Mouse (Mus musculus): ENCODE data around the gene Pitpnm3. TPM values are rescaled to one million over a fixed set of nuclear protein-coding genes. Genes with fewer than 3 reads are reported as not detected.

The Pitpnm3 gene
- polyA plus RNA-seq, 2 experiments, result 0.01 to 0.13 TPM

DNA sequence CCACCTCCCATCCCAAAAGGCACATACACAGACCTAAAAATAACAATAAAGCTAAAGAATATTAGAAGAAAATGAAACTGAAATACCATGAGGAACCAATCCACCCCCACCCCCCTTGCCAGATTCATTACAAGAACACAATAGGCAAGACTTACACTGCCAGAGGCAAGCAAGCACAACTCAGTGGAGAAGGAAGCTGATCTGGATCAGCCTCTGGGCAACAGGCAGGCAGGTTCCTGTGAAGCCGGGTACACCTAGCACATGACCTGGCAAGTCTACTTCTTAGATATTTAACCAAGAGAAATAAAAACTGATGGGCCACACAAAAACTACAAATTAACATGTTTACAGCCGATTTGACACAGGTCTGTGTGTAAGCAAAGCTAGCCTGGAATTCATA lies 27.6 kb upstream of the Pitpnm3 start:
- no peak overlapping the region for H3K9ac ChIP-seq (replicated peaks)
- ATAC-seq (ENCODE audit: insufficient read depth) (no peak), DNase-seq (ENCODE audit: low read depth in 3 of 3, low spot score in 3 of 3) (no peak)
- TF ChIP-seq CTCF (IDR thresholded peaks at IDR 0.05; ENCODE audit: low read depth) (no peak), EP300 (IDR thresholded peaks at IDR 0.05; ENCODE audit: low read depth) (no peak)
- no peak overlapping the region for H3K27ac ChIP-seq
- no peak overlapping the region for H3K4me3 ChIP-seq (ENCODE audit: insufficient read depth in 1 of 2, low read depth in 2 of 2, low read length in 2 of 2)
- H3K4me2 ChIP-seq (ENCODE audit: low read depth), result no peak overlapping the region
- H3K27me3 ChIP-seq (ENCODE audit: control insufficient read depth, insufficient read depth, low read length), result no peaks in the 10 kb centered on the region
- 68% methylated on average over 2 of the region's 2 CpGs for WGBS (ENCODE audit: insufficient replicate concordance)
- no peaks in the 10 kb centered on the region for H3K36me3 ChIP-seq (replicated peaks; ENCODE audit: control insufficient read depth, insufficient read depth, low read depth)
- no peaks in the 10 kb centered on the region for H3K9me3 ChIP-seq (ENCODE audit: control insufficient read depth, low read length)
- no peaks in the 10 kb centered on the region for H3K4me1 ChIP-seq (replicated peaks; ENCODE audit: control insufficient read depth in 2 of 2, insufficient read depth in 2 of 2, low read length in 1 of 2)

DNA sequence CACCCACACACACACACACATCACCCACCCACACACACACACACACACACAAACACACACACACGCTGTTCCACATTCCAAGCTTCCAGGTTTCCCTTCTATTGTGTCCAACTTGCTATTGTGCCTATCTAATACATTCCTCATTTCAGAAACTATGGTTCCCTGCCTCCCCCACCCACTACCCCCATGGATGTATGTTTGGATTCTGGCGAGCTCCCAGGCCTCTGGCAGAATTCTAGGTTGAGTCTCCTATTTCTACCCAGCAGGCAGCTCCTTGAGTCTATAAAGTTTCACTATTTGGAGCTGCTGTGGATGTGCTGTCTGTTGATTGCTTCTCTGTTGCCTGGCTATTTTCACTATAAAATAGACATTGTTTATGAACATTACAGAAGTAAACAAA lies 21.0 kb upstream of the Pitpnm3 start:
- Histone ChIP-seq H3K9me3 (ENCODE audit: control insufficient read depth, low read length) (no peaks in the 10 kb centered on the region), H3K27me3 (ENCODE audit: control insufficient read depth, insufficient read depth, low read length) (no peaks in the 10 kb centered on the region), H3K36me3 (replicated peaks; ENCODE audit: control insufficient read depth, insufficient read depth, low read depth) (no peaks in the 10 kb centered on the region), H3K4me1 (replicated peaks; ENCODE audit: control insufficient read depth in 2 of 2, insufficient read depth in 2 of 2, low read length in 1 of 2) (no peaks in the 10 kb centered on the region), H3K9ac (replicated peaks) (no peak overlapping the region), H3K4me3 (ENCODE audit: insufficient read depth in 1 of 2, low read depth in 2 of 2, low read length in 2 of 2) (no peak overlapping the region), H3K4me2 (ENCODE audit: low read depth) (no peak overlapping the region), H3K27ac (no peak overlapping the region)
- no peak for TF ChIP-seq EP300 (IDR thresholded peaks at IDR 0.05; ENCODE audit: low read depth)
- TF ChIP-seq CTCF (IDR thresholded peaks at IDR 0.05; ENCODE audit: low read depth), result no peak
- 62% methylated on average over 2 of the region's 2 CpGs for WGBS (ENCODE audit: insufficient replicate concordance)
- no peak for DNase-seq (ENCODE audit: low read depth in 3 of 3, low spot score in 3 of 3)
- ATAC-seq (ENCODE audit: insufficient read depth), result no peak

DNA sequence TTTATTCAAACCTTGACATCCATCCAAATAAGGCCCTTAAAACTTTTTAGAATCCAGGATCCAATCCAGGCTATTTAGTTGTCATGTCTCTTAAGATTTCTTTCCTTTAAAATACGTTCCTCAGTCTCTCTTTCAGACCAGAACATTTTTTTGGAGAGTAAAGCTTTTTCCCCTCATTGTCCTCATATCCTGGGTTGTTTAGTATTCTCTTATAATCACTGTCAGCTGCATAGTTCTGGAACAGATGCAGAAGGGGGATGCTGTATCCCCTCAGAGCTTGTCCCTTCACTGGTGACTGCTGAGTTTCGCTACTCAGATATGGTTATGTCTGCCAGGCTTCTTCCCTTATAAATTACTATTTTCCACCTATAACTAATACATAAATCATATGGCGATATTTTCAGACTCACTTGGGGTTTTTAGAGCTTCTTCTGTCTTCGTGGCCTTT lies 20.4 kb upstream of the Pitpnm3 start:
- TF ChIP-seq EP300 (IDR thresholded peaks at IDR 0.05; ENCODE audit: low read depth), result no peak
- TF ChIP-seq CTCF (IDR thresholded peaks at IDR 0.05; ENCODE audit: low read depth), result no peak
- 61% methylated on average over 4 of the region's 4 CpGs for WGBS (ENCODE audit: insufficient replicate concordance)

DNA sequence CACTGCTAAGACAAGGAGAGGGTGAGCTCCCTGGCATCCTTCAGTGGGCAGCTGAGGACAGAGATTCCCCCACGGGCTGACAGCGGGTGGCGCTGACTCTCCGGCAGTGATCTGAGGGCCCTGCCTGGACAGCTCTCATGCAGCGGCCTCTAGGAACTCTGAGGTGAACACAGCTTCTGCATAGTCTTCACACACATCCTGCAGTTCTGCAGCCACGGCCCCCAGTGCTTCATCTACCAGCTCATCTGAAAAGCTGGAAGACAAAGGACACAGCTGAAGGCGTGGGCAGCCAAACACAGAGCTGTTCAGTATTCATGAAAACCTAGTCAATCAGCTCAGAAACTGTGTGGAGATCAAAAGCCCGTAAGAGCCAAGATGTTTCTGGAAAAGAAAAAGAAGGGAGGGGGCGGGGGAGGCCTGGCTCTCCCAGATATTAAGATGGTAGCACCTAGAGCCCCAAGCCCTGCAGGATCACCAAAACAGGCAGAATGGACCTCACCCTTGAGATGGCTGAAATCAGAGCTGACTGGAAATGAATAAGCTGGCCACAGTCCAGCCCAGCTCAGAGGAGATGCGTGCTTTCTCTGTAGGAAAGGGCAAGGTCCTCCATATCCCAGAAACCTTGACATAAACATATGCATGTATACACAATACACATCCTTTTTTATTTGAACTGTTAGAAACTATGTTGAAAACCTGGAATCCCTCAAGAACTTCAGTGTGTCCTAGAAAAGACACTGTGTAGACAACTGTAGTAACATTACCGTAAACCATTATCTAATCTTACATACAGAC lies 19.8 kb upstream of the Pitpnm3 start:
- H3K9me3 ChIP-seq (ENCODE audit: control insufficient read depth, low read length), result no peaks in the 10 kb centered on the region
- H3K4me2 ChIP-seq (ENCODE audit: low read depth), result no peak overlapping the region
- ATAC-seq (ENCODE audit: insufficient read depth) (no peak), DNase-seq (ENCODE audit: low read depth in 3 of 3, low spot score in 3 of 3) (no peak)
- no peaks in the 10 kb centered on the region for H3K4me1 ChIP-seq (replicated peaks; ENCODE audit: control insufficient read depth in 2 of 2, insufficient read depth in 2 of 2, low read length in 1 of 2)
- H3K27ac ChIP-seq, result no peak overlapping the region
- TF ChIP-seq EP300 (IDR thresholded peaks at IDR 0.05; ENCODE audit: low read depth) (no peak), CTCF (IDR thresholded peaks at IDR 0.05; ENCODE audit: low read depth) (no peak)
- no peaks in the 10 kb centered on the region for H3K36me3 ChIP-seq (replicated peaks; ENCODE audit: control insufficient read depth, insufficient read depth, low read depth)
- H3K4me3 ChIP-seq (ENCODE audit: insufficient read depth in 1 of 2, low read depth in 2 of 2, low read length in 2 of 2), result no peak overlapping the region
- no peaks in the 10 kb centered on the region for H3K27me3 ChIP-seq (ENCODE audit: control insufficient read depth, insufficient read depth, low read length)
- H3K9ac ChIP-seq (replicated peaks), result no peak overlapping the region
- WGBS (ENCODE audit: insufficient replicate concordance), result 73% methylated on average over 11 of the region's 11 CpGs

More for the DNA sequence above, 20.4 kb upstream of the Pitpnm3 start:
- H3K4me1 ChIP-seq (replicated peaks; ENCODE audit: control insufficient read depth in 2 of 2, insufficient read depth in 2 of 2, low read length in 1 of 2), result no peaks in the 10 kb centered on the region
- H3K9me3 ChIP-seq (ENCODE audit: control insufficient read depth, low read length), result no peaks in the 10 kb centered on the region
- no peak overlapping the region for H3K4me2 ChIP-seq (ENCODE audit: low read depth)
- ATAC-seq (ENCODE audit: insufficient read depth), result no peak
- H3K36me3 ChIP-seq (replicated peaks; ENCODE audit: control insufficient read depth, insufficient read depth, low read depth), result no peaks in the 10 kb centered on the region
- no peak overlapping the region for H3K9ac ChIP-seq (replicated peaks)
- no peak for DNase-seq (ENCODE audit: low read depth in 3 of 3, low spot score in 3 of 3)
- no peak overlapping the region for H3K4me3 ChIP-seq (ENCODE audit: insufficient read depth in 1 of 2, low read depth in 2 of 2, low read length in 2 of 2)
- no peak overlapping the region for H3K27ac ChIP-seq
- no peaks in the 10 kb centered on the region for H3K27me3 ChIP-seq (ENCODE audit: control insufficient read depth, insufficient read depth, low read length)

DNA sequence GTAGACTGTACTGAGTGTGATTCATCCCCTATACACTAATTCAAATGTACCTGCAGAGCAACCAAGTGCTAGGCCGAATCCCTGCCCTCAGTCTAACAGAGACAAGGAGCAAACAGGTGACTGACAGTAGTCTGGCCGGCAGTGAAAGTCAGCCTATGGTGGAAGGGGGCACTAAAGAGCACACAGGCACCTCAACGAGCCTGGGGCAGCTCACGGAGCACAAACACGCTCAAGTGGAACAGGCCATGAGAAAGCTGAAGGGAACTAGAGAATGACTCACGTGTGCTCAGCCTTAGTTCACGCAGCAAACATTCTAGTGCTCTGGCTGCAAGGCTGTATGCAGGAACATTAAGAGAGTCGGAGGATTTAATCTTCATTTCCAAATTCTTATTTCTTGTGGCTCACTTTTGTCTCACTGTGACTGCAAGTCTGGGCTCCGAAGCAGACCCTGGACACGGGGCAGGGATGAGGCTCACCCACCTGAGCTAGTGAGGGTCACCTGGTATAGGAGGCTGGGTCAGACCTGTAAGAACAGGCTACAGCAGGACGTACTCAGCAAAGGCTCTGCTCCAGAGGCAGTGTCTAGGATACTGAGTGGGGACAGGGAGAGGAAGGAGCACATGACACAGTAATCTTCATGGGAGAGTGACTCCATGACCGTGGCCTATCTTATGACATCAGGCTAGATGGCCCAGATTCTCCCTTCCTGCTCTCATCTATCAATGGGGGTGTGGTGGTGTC lies 17.7 kb upstream of the Pitpnm3 start:
- no peak overlapping the region for H3K4me3 ChIP-seq (ENCODE audit: insufficient read depth in 1 of 2, low read depth in 2 of 2, low read length in 2 of 2)
- H3K9me3 ChIP-seq (ENCODE audit: control insufficient read depth, low read length), result no peaks in the 10 kb centered on the region
- H3K36me3 ChIP-seq (replicated peaks; ENCODE audit: control insufficient read depth, insufficient read depth, low read depth), result no peaks in the 10 kb centered on the region
- no peak overlapping the region for H3K4me2 ChIP-seq (ENCODE audit: low read depth)
- no peak overlapping the region for H3K27ac ChIP-seq
- WGBS (ENCODE audit: insufficient replicate concordance), result 73% methylated on average over 12 of the region's 12 CpGs
- DNase-seq (ENCODE audit: low read depth in 3 of 3, low spot score in 3 of 3), result no peak
- no peaks in the 10 kb centered on the region for H3K4me1 ChIP-seq (replicated peaks; ENCODE audit: control insufficient read depth in 2 of 2, insufficient read depth in 2 of 2, low read length in 1 of 2)
- ATAC-seq (ENCODE audit: insufficient read depth), result no peak
- H3K9ac ChIP-seq (replicated peaks), result no peak overlapping the region
- TF ChIP-seq CTCF (IDR thresholded peaks at IDR 0.05; ENCODE audit: low read depth) (no peak), EP300 (IDR thresholded peaks at IDR 0.05; ENCODE audit: low read depth) (no peak)
- H3K27me3 ChIP-seq (ENCODE audit: control insufficient read depth, insufficient read depth, low read length), result no peaks in the 10 kb centered on the region

Data from liver, embryonic 14.5 days (tissue).